Mouse (Mus musculus): ENCODE results near the gene Elfn2. TPM values are rescaled to one million over a fixed set of nuclear protein-coding genes. Genes with fewer than 3 reads are reported as not detected.

Gene Elfn2
- total RNA-seq, 2 experiments from 2014 or later, result 0.02 to 0.05 TPM

Other genes starting within 250 kb of the Elfn2 start
- gene Il2rb, start 223.5 kb downstream of the Elfn2 start, total RNA-seq (2021), result not detected
- 1 to 10 TPM; 1.0 to 2.4 TPM for gene C1qtnf6, start 187.4 kb downstream of the Elfn2 start, total RNA-seq (2021)
- gene Sstr3, start 174.1 kb downstream of the Elfn2 start, total RNA-seq (2021), result not detected
- gene Rac2, start 146.0 kb downstream of the Elfn2 start, total RNA-seq (2021), result 1 to 10 TPM in 1 of 2 experiments, under 1 TPM in 1; 0.96 to 1.8 TPM
- 1 to 10 TPM in 1 of 2 experiments, under 1 TPM in 1; 0.82 to 2.3 TPM for gene Cyth4, start 121.7 kb downstream of the Elfn2 start, total RNA-seq (2021)
- gene Mfng, start 54.7 kb upstream of the Elfn2 start, total RNA-seq (2021), result 1 to 10 TPM; 1.8 to 3.6 TPM
- 1 to 10 TPM; 4.1 to 6.5 TPM for gene Card10, start 84.3 kb upstream of the Elfn2 start, total RNA-seq (2021)
- 1 to 10 TPM; 5.2 to 9.5 TPM for gene Cdc42ep1, start 123.9 kb upstream of the Elfn2 start, total RNA-seq (2021)
- not detected for gene Lgals2, start 136.8 kb upstream of the Elfn2 start, total RNA-seq (2021)
- gene Gga1, start 158.4 kb upstream of the Elfn2 start, total RNA-seq (2021), result 10 to 100 TPM; 42.8 to 46.6 TPM
- not detected for gene Gm49510, start 180.9 kb upstream of the Elfn2 start, total RNA-seq (2021)
- 1 to 10 TPM; 1.0 to 1.9 TPM for gene Sh3bp1, start 181.0 kb upstream of the Elfn2 start, total RNA-seq (2021)
- 1 to 10 TPM; 1.3 to 1.9 TPM for gene Pdxp, start 195.1 kb upstream of the Elfn2 start, total RNA-seq (2021)
- 100 to 1,000 TPM; 229 to 364 TPM for gene Lgals1, start 208.0 kb upstream of the Elfn2 start, total RNA-seq (2021)
- 10 to 100 TPM; 26.4 to 29.1 TPM for gene Nol12, start 216.2 kb upstream of the Elfn2 start, total RNA-seq (2021)
- 10 to 100 TPM; 38.8 to 40.7 TPM for gene Triobp, start 229.0 kb upstream of the Elfn2 start, total RNA-seq (2021)